Mouse (Mus musculus) bone marrow, adult 2 months (tissue): Measurements from ENCODE around the gene Aoah.

Experiments used
- CTCF ChIP-seq: fragments of 200-500 bp; IDR thresholded peaks from 2 replicates; pipeline ENCODE4 v1.5.1; 2011; ENCODE audit warnings: low read length, control low read depth; ENCODE audit not compliant: control insufficient read depth, insufficient read depth
- POLR2A ChIP-seq: fragments of 200-500 bp; IDR thresholded peaks from 2 replicates; pipeline ENCODE4 v1.6.1; 2011; ENCODE audit warnings: low read depth, mild to moderate bottlenecking, control low read depth, low read length, borderline replicate concordance; ENCODE audit not compliant: control insufficient read depth

DNA sequence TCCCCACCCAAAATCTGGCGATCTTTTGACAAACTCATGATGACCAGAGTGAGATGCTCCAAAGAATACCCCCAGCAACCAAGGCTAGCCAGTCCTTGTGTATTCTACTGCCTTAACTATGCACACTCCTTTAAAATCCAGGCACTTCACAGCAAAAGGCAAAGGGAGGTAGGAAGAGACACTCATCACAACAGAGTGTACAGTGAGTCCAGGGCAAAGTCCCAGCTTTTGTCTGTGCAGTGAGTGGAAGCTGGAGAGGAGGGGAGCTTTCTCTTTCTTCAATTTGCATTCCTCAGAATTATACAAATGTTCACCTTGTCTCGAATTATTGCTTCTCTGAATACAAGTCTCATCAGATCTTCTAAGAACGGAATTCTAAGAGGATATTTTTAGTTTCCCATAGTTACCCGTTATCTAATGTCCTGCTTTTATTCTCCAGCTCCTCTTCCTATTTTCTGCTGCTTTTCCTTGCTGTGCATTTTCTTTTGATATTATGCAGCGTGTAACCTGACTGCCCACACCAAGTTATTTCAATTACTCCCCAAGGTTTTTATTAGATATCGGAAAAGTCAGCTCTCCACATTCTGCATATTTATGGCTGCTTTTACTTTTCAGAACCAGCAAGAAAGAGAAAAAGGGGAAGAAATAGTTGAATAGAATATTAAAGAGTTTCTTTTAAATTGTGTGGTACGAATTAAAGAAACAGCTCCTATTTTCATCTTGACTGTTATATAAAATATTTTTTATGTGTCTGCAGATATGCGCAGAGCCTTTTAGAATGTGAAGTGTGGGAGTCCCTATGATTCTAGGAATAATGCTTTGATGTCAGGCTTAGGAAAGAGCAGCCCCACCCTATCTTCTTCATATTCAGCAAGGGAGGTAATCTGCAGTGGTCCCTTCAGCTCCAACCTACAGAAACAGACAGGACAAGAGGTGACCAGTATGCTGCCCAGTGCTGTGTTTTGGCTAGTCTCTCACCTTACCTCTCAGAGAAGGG, 187.6 kb downstream of the Aoah start:
- TF ChIP-seq CTCF (no peak), POLR2A (no peak)
